Mouse (Mus musculus): ENCODE results near the gene Gm21985.

DNA sequence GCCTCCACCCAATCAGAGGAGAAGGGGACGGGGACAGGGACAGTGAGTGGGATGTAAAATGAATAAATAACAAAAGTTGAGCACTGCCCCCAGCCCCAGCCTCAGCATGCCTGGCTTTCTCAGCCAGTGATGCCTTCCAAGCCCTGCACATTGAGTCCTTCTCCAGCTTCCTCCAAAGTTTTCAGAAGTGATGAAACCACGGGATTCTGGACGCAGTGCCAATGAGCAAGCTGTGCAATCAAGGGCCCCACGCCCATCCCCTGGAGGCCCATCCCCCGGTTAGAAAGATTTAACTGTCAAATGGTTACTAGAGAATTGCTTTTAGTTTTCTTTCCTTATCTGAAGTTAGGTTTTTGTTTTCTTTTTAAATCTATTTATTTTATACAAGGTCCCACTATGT is 103.8 kb downstream of the Gm21985 start:
- no peak for TF ChIP-seq CTCF (IDR thresholded peaks at IDR 0.05)
- no peak for TF ChIP-seq EP300 (IDR thresholded peaks at IDR 0.05)
